Mouse (Mus musculus) thymus, adult 2 months (tissue): ENCODE measurements at regions not wholly inside any gene's neighbourhood (a gene's known extent, or its start where the extent isn't known, plus 50 kb on each side); places are given as distances from the start of the nearest gene placed in this dataset.

Source experiments
- DNase-seq: peaks from one replicate; pipeline ENCODE4 v3.0.0; 2021
- H3K27ac ChIP-seq: fragments of 200-500 bp; 2 replicates; pipeline ENCODE4 v1.5.1; 2012; ENCODE audit warnings: low read length, control low read depth; ENCODE audit not compliant: control insufficient read depth, insufficient read depth
- H3K27me3 ChIP-seq: fragments of 200-500 bp; 2 replicates; pipeline ENCODE4 v1.6.1; 2012; ENCODE audit warnings: mild to moderate bottlenecking, low read length, moderate library complexity, mixed read lengths; ENCODE audit not compliant: control insufficient read depth, insufficient read depth
- H3K36me3 ChIP-seq: fragments of 200-500 bp; 2 replicates; pipeline ENCODE4 v1.6.1; 2012; ENCODE audit warnings: mild to moderate bottlenecking, low read length, moderate library complexity; ENCODE audit not compliant: control insufficient read depth, insufficient read depth
- H3K4me1 ChIP-seq: fragments of 200-500 bp; replicated peaks from 2 replicates; pipeline ENCODE4 v1.6.1; 2012; ENCODE audit warnings: low read length; ENCODE audit not compliant: control insufficient read depth, insufficient read depth
- H3K4me3 ChIP-seq: fragments of 200-500 bp; 2 replicates; pipeline ENCODE4 v1.5.1; 2012; ENCODE audit warnings: mild to moderate bottlenecking, low read length, control low read depth, moderate library complexity; ENCODE audit not compliant: control insufficient read depth, insufficient read depth
- CTCF ChIP-seq: fragments of 200-500 bp; IDR thresholded peaks from 2 replicates; pipeline ENCODE4 v1.5.1; 2012; ENCODE audit warnings: mild to moderate bottlenecking, control low read depth, low read length, moderate library complexity, borderline replicate concordance; ENCODE audit not compliant: control insufficient read depth, poor library complexity, insufficient read depth; ENCODE audit errors: extremely low read depth
- POLR2A ChIP-seq: fragments of 200-500 bp; IDR thresholded peaks from 2 replicates; pipeline ENCODE4 v1.6.1; 2012; ENCODE audit warnings: mild to moderate bottlenecking, low read length, control low read depth, moderate library complexity; ENCODE audit not compliant: control insufficient read depth, poor library complexity, insufficient read depth; ENCODE audit errors: extremely low read depth
- WGBS: fragments of 180-500 bp; shearing (Covaris S2); methylation state at CpG from one replicate; pipeline ENCODE4 v1.1.7; 2018; 5-methylcytosine and 5-hydroxymethylcytosine counted together

GRCm38 (mm10) chr6:127375711-127376199, 70.9 kb upstream of the Parp11 start:
- no peak for TF ChIP-seq CTCF
- no peak for TF ChIP-seq POLR2A
- 94% methylated on average over 8 of the region's 8 CpGs for WGBS
- Histone ChIP-seq H3K4me3 (no peak overlapping the region), H3K36me3 (no peaks in the 10 kb centered on the region), H3K27me3 (no peaks in the 10 kb centered on the region), H3K4me1 (no peaks in the 10 kb centered on the region), H3K27ac (no peak overlapping the region)
- DNase-seq = no peak

DNA sequence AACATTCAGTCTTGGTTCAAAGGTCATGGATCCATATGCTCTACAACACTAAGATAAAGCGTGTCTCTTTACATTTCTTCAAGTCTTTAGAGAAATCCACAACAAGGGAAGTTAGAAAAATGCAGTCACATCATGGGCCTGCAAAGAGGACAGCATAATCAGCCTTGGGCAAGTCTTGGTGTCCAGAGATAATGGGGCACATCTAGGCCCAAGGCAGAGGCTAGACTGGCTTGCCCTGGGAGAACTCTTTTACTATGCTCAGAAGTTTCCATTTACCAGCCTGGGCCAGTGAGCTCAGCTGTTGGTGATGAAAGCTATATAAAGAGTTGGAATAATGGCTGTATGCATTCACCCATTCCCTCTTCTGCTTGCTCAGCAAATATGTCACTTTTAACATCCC, 67.9 kb upstream of the Parp11 start:
- 95% methylated on average over 1 of the region's 1 CpGs for WGBS

DNA sequence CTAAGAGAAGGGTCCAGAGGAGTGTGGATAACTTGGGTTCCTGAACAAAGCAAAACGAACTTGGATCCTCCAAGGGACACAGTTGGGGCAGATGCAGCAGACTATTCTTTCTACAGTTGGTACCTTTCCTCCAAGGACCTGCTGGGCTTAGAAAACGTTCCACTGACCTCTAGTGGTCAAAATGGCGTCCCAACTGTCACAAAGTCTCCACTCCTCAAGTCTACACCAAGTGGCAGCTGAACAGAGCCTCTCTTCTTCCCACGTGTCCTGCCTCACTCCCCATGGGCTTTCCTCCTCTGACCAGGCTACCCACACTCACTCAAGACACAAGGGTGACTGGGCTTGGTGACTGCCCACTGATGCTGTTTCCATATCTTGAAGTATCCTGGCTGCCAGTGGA, 67.1 kb upstream of the Parp11 start:
- peak; percentile 42 for DNase-seq
- 6% methylated on average over 4 of the region's 4 CpGs for WGBS
- no peaks in the 10 kb centered on the region for H3K4me1 ChIP-seq
- H3K4me3 ChIP-seq = no peak overlapping the region
- H3K36me3 ChIP-seq = no peaks in the 10 kb centered on the region
- TF ChIP-seq CTCF = no peak
- no peaks in the 10 kb centered on the region for H3K27me3 ChIP-seq
- no peak overlapping the region for H3K27ac ChIP-seq

More for the DNA sequence above, 67.9 kb upstream of the Parp11 start:
- no peaks in the 10 kb centered on the region for H3K27me3 ChIP-seq
- no peak for DNase-seq
- H3K4me3 ChIP-seq = no peak overlapping the region
- no peaks in the 10 kb centered on the region for H3K4me1 ChIP-seq
- no peak for TF ChIP-seq CTCF
- no peak for TF ChIP-seq POLR2A
- H3K36me3 ChIP-seq = no peaks in the 10 kb centered on the region
- H3K27ac ChIP-seq = no peak overlapping the region

GRCm38 (mm10) chr6:127381148-127381888, 65.3 kb upstream of the Parp11 start:
- no peaks in the 10 kb centered on the region for H3K36me3 ChIP-seq
- H3K4me1 ChIP-seq = no peaks in the 10 kb centered on the region
- H3K27ac ChIP-seq = no peak overlapping the region
- TF ChIP-seq POLR2A = no peak
- H3K4me3 ChIP-seq = no peak overlapping the region
- no peak for DNase-seq
- H3K27me3 ChIP-seq = no peaks in the 10 kb centered on the region
- 90% methylated on average over 2 of the region's 2 CpGs for WGBS

GRCm38 (mm10) chr6:127391258-127392011, 55.2 kb upstream of the Parp11 start:
- no peak for TF ChIP-seq CTCF
- no peak for TF ChIP-seq POLR2A
- Histone ChIP-seq H3K27ac (no peak overlapping the region), H3K27me3 (no peaks in the 10 kb centered on the region), H3K4me3 (no peak overlapping the region), H3K36me3 (no peaks in the 10 kb centered on the region), H3K4me1 (no peaks in the 10 kb centered on the region)
- no peak for DNase-seq
- 97% methylated on average over 15 of the region's 15 CpGs for WGBS

DNA sequence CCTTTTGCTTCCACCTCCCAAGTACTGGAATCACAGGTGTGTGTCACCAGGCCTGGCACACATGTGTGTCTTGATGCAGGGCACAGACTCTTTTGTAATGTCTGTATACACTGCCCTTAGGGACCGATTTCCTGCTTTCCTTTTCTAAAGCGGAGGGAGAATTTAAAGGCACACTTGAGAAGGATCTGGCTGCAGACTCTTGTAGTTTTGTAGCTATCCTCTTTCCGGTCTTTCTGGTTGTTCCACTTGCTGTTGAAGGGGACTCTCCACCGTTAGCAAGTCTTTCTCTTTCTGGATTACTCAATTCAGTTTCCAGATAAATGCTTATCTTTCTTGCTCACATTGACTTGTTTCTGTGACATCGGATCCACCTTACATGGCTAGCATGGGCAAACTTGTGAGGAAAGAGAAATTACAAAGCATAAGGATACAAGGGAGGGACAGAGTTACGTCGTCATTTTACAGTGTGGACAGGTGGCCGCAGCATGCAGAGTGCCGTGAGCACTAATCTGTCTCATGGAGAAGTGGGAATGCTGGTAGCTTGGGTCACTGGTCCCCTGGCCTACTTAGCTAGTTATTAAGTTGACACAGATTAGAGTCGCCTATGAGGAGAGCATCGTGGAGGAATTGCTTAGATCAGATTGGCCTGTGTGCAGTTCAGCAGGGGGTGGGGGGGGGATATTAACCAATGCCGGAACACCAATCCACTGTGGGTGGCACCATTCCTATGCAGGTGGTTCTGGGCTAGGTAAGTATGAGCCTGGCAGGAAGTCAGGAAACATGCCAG, 54.4 kb upstream of the Parp11 start:
- 94% methylated on average over 12 of the region's 12 CpGs for WGBS
- Histone ChIP-seq H3K4me3 (no peak overlapping the region), H3K27ac (no peak overlapping the region), H3K4me1 (no peaks in the 10 kb centered on the region), H3K36me3 (no peaks in the 10 kb centered on the region), H3K27me3 (no peaks in the 10 kb centered on the region)
- TF ChIP-seq CTCF (no peak), POLR2A (no peak)
- DNase-seq = no peak
